Mouse (Mus musculus) lung, adult 2 months (tissue): ENCODE measurements around the gene Krtap14.

Source experiments
- CTCF ChIP-seq: fragments of 200-500 bp; IDR thresholded peaks from 2 replicates; pipeline ENCODE4 v1.5.1; 2011; ENCODE audit warnings: mild to moderate bottlenecking, low read length, control low read depth; ENCODE audit not compliant: insufficient read depth
- POLR2A ChIP-seq: fragments of 200-500 bp; IDR thresholded peaks from 2 replicates; pipeline ENCODE4 v1.6.1; 2011; ENCODE audit warnings: low read depth, mild to moderate bottlenecking, control low read depth, low read length, borderline replicate concordance; ENCODE audit errors: extremely low read depth

DNA sequence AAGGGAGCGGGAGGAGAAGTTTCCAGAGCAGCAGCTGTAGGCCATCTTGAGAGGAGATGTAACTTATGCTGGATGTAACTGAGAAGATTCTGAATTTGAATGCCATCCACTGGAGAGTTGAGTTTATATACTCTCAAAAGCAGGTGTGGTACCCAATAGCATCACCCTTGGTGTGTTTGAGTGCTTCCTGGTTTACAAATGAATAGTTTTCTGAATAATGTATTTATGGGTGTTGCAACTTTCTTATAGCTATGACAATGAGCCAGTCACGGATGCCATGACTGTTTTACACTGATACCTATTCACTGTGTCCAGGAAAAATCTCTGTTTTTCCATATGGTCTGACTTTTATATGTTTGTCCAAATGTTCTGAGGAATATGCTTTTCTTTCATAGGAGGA, 51.8 kb downstream of the Krtap14 start, which contains the start of gene 2310057N15Rik:
- TF ChIP-seq POLR2A (no peak), CTCF (no peak)
